Comparison of ENCODE assay signal across 8 mouse cellular contexts in the genomic region with DNA sequence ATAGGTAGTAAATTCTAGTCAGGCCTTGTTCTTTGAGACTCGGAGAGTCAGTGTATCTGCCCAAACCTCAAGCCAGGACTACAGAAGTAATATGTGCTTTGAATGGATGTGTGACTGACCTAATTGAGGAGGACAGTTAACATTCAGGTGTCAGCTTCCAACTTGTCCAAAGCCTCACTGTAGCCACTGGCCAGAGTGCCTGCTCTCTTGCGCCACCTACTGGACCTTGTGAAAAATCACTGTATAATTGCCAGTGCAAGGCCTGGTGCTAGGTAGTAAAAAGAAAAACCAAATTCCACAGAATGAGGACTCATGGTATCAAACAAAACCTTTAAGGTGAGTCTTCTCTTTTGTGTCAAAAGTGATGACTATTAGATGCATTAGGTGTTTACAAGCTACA.
DNase-seq lines count a peak whose midpoint lies in the region; ATAC-seq lines count a peak whose summit lies in the region.

No protein-coding gene starts in this region.

- no peak overlapping the region for H3K9ac ChIP-seq in intestine, embryonic 16.5 days (ENCODE audit: low read depth, low read length)
- no peak overlapping the region for H3K9ac ChIP-seq in limb, embryonic 11.5 days (ENCODE audit: low read length)
- no peak overlapping the region for H3K9ac ChIP-seq in neural tube, embryonic 14.5 days (replicated peaks; ENCODE audit: low read depth, low read length)

- DNase-seq in A20 (ENCODE audit: low read depth, low spot score) (peak; percentile 50), R1 (ENCODE audit: low read depth, low spot score) (peak; percentile 59)
- DNase-seq in cerebellum, postnatal 10 days, result peak; percentile 71 to 78
- peak; percentile 53 for DNase-seq in gastrocnemius, postnatal 10 days
- DNase-seq in limb, embryonic 11.5 days (ENCODE audit: low spot score), result peak; percentile 72
- peak; percentile 55 for DNase-seq in thymus, postnatal 14 days

- no peak overlapping the region for H3K4me2 ChIP-seq in intestine, embryonic 16.5 days (ENCODE audit: low read depth, low read length)
- H3K4me2 ChIP-seq in limb, embryonic 11.5 days (ENCODE audit: low read depth, severe bottlenecking), result no peak overlapping the region
- H3K4me2 ChIP-seq in neural tube, embryonic 14.5 days (ENCODE audit: low read depth, low read length), result no peak overlapping the region

- H3K27me3 ChIP-seq in intestine, embryonic 16.5 days (replicated peaks; ENCODE audit: control insufficient read depth, insufficient read depth, low read length), result no peaks in the 10 kb centered on the region
- H3K27me3 ChIP-seq in limb, embryonic 11.5 days (ENCODE audit: control insufficient read depth, insufficient read depth, low read length), result no peaks in the 10 kb centered on the region
- H3K27me3 ChIP-seq in neural tube, embryonic 14.5 days (ENCODE audit: control insufficient read depth, insufficient read depth, low read length), result no peaks in the 10 kb centered on the region

- 26% methylated on average over 2 of the region's 2 CpGs for WGBS in intestine, embryonic 16.5 days
- WGBS in limb, embryonic 11.5 days, result 19% methylated on average over 2 of the region's 2 CpGs
- 28% methylated on average over 2 of the region's 2 CpGs for WGBS in neural tube, embryonic 14.5 days

- no peak overlapping the region for H3K27ac ChIP-seq in intestine, embryonic 16.5 days (ENCODE audit: low read length)
- H3K27ac ChIP-seq in limb, embryonic 11.5 days (replicated peaks; ENCODE audit: low read depth, low read length), result no peak overlapping the region
- H3K27ac ChIP-seq in neural tube, embryonic 14.5 days (ENCODE audit: low read depth, low read length), result no peak overlapping the region

- no peaks in the 10 kb centered on the region for H3K4me1 ChIP-seq in intestine, embryonic 16.5 days (ENCODE audit: control insufficient read depth, insufficient read depth, low read length)
- no peaks in the 10 kb centered on the region for H3K4me1 ChIP-seq in limb, embryonic 11.5 days (ENCODE audit: control insufficient read depth, insufficient read depth, low read length)
- no peaks in the 10 kb centered on the region for H3K4me1 ChIP-seq in neural tube, embryonic 14.5 days (ENCODE audit: control insufficient read depth, insufficient read depth, low read length)

- H3K4me3 ChIP-seq in intestine, embryonic 16.5 days (ENCODE audit: low read length), result no peak overlapping the region
- H3K4me3 ChIP-seq in limb, embryonic 11.5 days (ENCODE audit: low read depth, low read length), result no peak overlapping the region
- no peak overlapping the region for H3K4me3 ChIP-seq in neural tube, embryonic 14.5 days (ENCODE audit: low read depth, low read length)

- no peaks in the 10 kb centered on the region for H3K9me3 ChIP-seq in intestine, embryonic 16.5 days (ENCODE audit: control insufficient read depth, low read length)
- H3K9me3 ChIP-seq in limb, embryonic 11.5 days (ENCODE audit: control insufficient read depth, low read length), result no peaks in the 10 kb centered on the region
- H3K9me3 ChIP-seq in neural tube, embryonic 14.5 days (ENCODE audit: control insufficient read depth, low read length), result no peaks in the 10 kb centered on the region

- ATAC-seq in intestine, embryonic 16.5 days, result peak; percentile 42; the same call in 1 of the 2 replicates
- peak; percentile 78; the same call in 1 of the 2 replicates for ATAC-seq in limb, embryonic 11.5 days (ENCODE audit: insufficient number of reproducible peaks, low FRiP score, low TSS enrichment, low read depth)
- peak; percentile 58; the same call in 1 of the 2 replicates for ATAC-seq in neural tube, embryonic 14.5 days (ENCODE audit: low read depth)

- H3K36me3 ChIP-seq in intestine, embryonic 16.5 days (ENCODE audit: control insufficient read depth, insufficient read depth, low read length), result no peaks in the 10 kb centered on the region
- H3K36me3 ChIP-seq in limb, embryonic 11.5 days (ENCODE audit: control insufficient read depth, insufficient read depth, low read length), result no peaks in the 10 kb centered on the region
- H3K36me3 ChIP-seq in neural tube, embryonic 14.5 days (ENCODE audit: control insufficient read depth, insufficient read depth, low read length), result no peaks in the 10 kb centered on the region
